Mouse (Mus musculus) embryonic facial prominence, embryonic 11.5 days (tissue): ENCODE measurements around the gene Bad. TPM values are rescaled to one million over a fixed set of nuclear protein-coding genes. Genes with fewer than 3 reads are reported as not detected.

Source experiments
- ATAC-seq: fragments of 200-750 bp; cut with Nextera tagmentation; replicated peaks from 2 replicates; pipeline ENCODE4 v1.8.0; 2017; ENCODE audit warnings: low read depth; ENCODE audit not compliant: insufficient number of reproducible peaks, low FRiP score, low TSS enrichment
- DNase-seq: peaks from one replicate; pipeline ENCODE4 v3.0.0-alpha.2; 2015; ENCODE audit warnings: low spot score
- H3K27ac ChIP-seq: fragments of 300-500 bp; sonication (generic); replicated peaks from 2 replicates; pipeline ENCODE4 v1.5.1; 2014; ENCODE audit warnings: mild to moderate bottlenecking, low read depth, low read length, control low read depth
- H3K27me3 ChIP-seq: fragments of 300-500 bp; sonication (generic); 2 replicates; pipeline ENCODE4 v1.6.1; 2014; ENCODE audit warnings: mild to moderate bottlenecking, low read length, moderate library complexity, mixed read lengths; ENCODE audit not compliant: control insufficient read depth, insufficient read depth
- H3K36me3 ChIP-seq: fragments of 300-500 bp; sonication (generic); replicated peaks from 2 replicates; pipeline ENCODE4 v1.6.1; 2014; ENCODE audit warnings: low read depth, mild to moderate bottlenecking, low read length, moderate library complexity, mixed read lengths; ENCODE audit not compliant: control insufficient read depth, insufficient read depth
- H3K4me1 ChIP-seq: fragments of 300-500 bp; sonication (generic); 2 replicates; pipeline ENCODE4 v1.6.1; 2014; ENCODE audit warnings: low read length, mixed read lengths; ENCODE audit not compliant: control insufficient read depth, insufficient read depth
- H3K4me2 ChIP-seq: fragments of 300-500 bp; sonication (generic); 2 replicates; pipeline ENCODE4 v1.6.1; 2014; ENCODE audit warnings: low read depth, mild to moderate bottlenecking, control low read depth, low read length, moderate library complexity
- H3K4me3 ChIP-seq: fragments of 300-500 bp; sonication (generic); 2 replicates; pipeline ENCODE4 v1.5.1; 2014; ENCODE audit warnings: low read depth, low read length, control low read depth
- H3K9ac ChIP-seq: fragments of 300-500 bp; sonication (generic); replicated peaks from 2 replicates; pipeline ENCODE4 v1.6.1; 2014; ENCODE audit warnings: mild to moderate bottlenecking, control low read depth, low read length
- H3K9me3 ChIP-seq: fragments of 300-500 bp; sonication (generic); replicated peaks from 2 replicates; pipeline ENCODE4 v1.6.1; 2016; ENCODE audit warnings: mild to moderate bottlenecking, low read length, inconsistent platforms, mixed read lengths; ENCODE audit not compliant: control insufficient read depth
- WGBS: fragments of 180-500 bp; shearing (Covaris S2); extraction: QIAGEN DNeasy Blood & Tissue Kit; methylation state at CpG from one replicate; pipeline ENCODE4 v1.1.7; 2014; 5-methylcytosine and 5-hydroxymethylcytosine counted together
- polyA plus RNA-seq: library from polyadenylated mRNA; unstranded; fragments of >200 nt; fragmentation: Nextera tagmentation; extraction: Ambion mirVana; gene quantifications from 2 replicates; pipeline ENCODE4 v1.2.1, GENCODE M21; 2014

Bad gene
- polyA plus RNA-seq, 1 experiment from 2014 or later = 60.7 TPM

DNA sequence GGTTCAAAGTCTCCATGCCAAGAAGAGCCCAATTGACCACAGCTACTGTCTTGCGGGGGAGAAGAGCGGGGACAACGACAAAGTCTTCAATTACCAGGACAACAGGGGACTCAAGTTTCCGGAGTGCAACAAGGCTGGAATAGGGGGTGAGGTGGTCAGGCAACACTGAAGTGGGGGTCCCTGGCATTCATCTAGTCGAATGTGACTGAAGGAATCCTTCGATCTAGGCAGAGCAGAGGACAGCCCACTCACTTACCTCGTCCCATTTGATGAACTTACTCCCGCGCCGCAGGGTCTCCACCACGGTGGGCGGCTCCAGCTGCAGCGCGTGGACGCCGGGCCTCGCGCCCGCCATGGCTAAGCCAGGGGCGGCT, 27.6 kb downstream of the Bad start:
- no peaks in the 10 kb centered on the region for H3K9me3 ChIP-seq
- ATAC-seq = no peak
- H3K4me3 ChIP-seq = peak overlapping the region; percentile 52
- no peak overlapping the region for H3K27ac ChIP-seq
- WGBS = 1% methylated on average over 20 of the region's 20 CpGs
- peaks cover 2% of the 10 kb centered on the region for H3K4me1 ChIP-seq
- peaks cover 3% of the 10 kb centered on the region; the same call in 1 of the 2 replicates for H3K36me3 ChIP-seq
- no peaks in the 10 kb centered on the region for H3K27me3 ChIP-seq
- H3K9ac ChIP-seq = peak overlapping the region; percentile 53
- DNase-seq = no peak
- H3K4me2 ChIP-seq = peak overlapping the region; percentile 77

- WGBS = 1% methylated on average over 50 of the region's 55 CpGs
- peaks cover 3% of the 10 kb centered on the region; the same call in 1 of the 2 replicates for H3K36me3 ChIP-seq
- H3K4me1 ChIP-seq = peaks cover 2% of the 10 kb centered on the region
- ATAC-seq (peak; percentile 24; the same call in 1 of the 2 replicates), DNase-seq (peak; percentile 75)
- H3K27ac ChIP-seq = no peak overlapping the region
- peak overlapping the region; percentile 53 for H3K9ac ChIP-seq
- H3K9me3 ChIP-seq = no peaks in the 10 kb centered on the region
- H3K4me3 ChIP-seq = peak overlapping the region; percentile 52
- H3K27me3 ChIP-seq = no peaks in the 10 kb centered on the region
- H3K4me2 ChIP-seq = peak overlapping the region; percentile 77
These were observed 28.2 kb downstream of the Bad start for GRCm38 (mm10) chr19:6969665-6970381.

GRCm38 (mm10) chr19:6970460-6971085, 28.9 kb downstream of the Bad start:
- DNase-seq = no peak
- no peaks in the 10 kb centered on the region for H3K27me3 ChIP-seq
- peak overlapping the region; percentile 77 for H3K4me2 ChIP-seq
- H3K4me3 ChIP-seq = no peak overlapping the region
- no peak overlapping the region for H3K9ac ChIP-seq
- H3K4me1 ChIP-seq = peaks cover 2% of the 10 kb centered on the region
- peaks cover 3% of the 10 kb centered on the region; the same call in 1 of the 2 replicates for H3K36me3 ChIP-seq
- ATAC-seq = no peak
- no peak overlapping the region for H3K27ac ChIP-seq
- H3K9me3 ChIP-seq = no peaks in the 10 kb centered on the region
- 21% methylated on average over 11 of the region's 11 CpGs for WGBS

DNA sequence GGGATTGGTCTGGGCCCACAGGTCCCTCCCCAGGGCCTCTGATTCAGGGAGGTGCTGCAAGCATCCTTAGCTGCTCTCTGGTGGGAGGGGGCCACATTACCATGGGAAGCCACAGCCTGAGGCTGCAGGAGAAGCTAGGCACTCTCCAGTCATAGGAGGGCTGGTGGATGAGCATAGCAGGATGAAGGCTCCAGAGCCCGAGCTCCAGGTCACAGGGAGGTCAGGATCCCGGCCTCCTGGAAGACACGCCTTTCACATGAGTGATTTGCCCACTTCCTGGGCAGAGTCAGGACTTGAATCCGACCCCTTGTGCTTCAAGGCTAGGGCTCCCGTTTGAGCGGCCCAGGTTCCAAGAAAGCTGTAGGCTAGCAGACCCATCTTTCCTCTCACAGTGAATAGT, 30.0 kb downstream of the Bad start:
- Histone ChIP-seq H3K9me3 (no peaks in the 10 kb centered on the region), H3K4me1 (peaks cover 2% of the 10 kb centered on the region), H3K4me2 (no peak overlapping the region), H3K27me3 (no peaks in the 10 kb centered on the region), H3K27ac (no peak overlapping the region), H3K4me3 (no peak overlapping the region), H3K9ac (no peak overlapping the region), H3K36me3 (no peaks in the 10 kb centered on the region)
- ATAC-seq = no peak
- no peak for DNase-seq
- WGBS = 23% methylated on average over 6 of the region's 6 CpGs

DNA sequence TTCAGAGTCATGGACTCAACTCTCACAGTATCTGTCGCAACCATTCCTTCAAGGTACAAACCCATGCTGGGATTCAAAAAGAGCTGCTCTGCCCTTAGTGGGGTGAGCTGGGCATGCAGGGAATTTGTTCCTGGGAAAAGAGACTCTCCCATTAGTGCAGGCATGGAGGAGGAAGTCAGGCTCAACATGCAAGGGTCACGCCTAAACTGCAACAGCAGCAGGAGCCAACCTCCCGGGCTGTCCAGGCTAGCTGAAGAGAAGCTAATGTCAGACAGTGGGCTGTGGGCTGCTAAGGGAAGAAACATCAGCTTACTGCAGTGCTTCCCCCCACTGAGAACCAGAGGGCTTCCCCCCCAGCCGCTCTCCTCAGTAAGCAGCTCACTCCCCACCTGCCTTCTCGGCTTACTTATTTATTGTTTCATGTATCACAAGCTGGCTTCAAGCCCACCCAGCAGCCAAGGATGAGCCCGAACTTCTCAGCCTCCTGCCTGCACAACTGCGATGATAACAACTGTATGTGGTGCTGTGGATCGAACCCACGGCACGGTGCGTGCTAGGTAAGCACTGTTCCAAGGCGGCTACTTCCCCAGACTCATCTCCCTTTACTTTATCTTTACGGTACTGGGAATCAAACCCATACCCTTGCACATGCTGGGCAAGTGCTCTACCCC, 30.7 kb downstream of the Bad start:
- no peak for ATAC-seq
- 76% methylated on average over 13 of the region's 13 CpGs for WGBS

DNA sequence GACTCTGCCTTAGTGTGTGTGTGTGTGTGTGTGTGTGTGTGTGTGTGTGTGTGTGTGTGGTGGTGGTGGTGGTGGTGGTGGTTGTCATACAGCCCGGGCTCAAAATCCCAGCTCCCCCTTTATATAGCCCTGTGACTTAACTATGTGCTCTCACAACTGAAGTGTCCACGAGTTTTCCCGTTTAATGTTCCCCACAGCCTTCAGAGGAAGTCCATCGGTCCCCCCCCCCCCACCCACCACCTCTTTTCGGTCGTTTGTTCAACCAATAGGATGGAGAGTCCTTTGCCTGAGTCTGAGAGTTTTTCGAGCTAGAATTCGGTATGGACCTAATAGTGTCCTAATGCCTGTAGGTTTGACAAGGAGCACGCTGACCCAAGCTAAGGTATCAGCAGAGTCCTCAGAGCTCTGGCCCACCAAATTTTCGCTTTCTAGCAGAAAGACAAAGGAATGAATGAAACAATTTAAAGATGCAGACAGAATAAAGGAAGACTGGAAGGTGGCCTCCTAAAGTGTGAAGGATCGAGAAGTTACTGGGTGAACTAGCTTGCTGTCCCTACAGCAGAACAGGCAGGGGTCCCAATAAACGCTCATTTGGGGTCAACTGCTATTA, 32.0 kb downstream of the Bad start:
- Histone ChIP-seq H3K27ac (no peak overlapping the region), H3K4me1 (peaks cover 2% of the 10 kb centered on the region; the same call in 1 of the 2 replicates), H3K9me3 (no peaks in the 10 kb centered on the region), H3K36me3 (no peaks in the 10 kb centered on the region), H3K4me3 (peak overlapping the region; percentile 65), H3K27me3 (no peaks in the 10 kb centered on the region), H3K9ac (peak overlapping the region; percentile 77), H3K4me2 (peak overlapping the region; percentile 68)
- DNase-seq = no peak
- 40% methylated on average over 12 of the region's 12 CpGs for WGBS
- no peak for ATAC-seq

More for the DNA sequence above, 30.7 kb downstream of the Bad start:
- H3K27ac ChIP-seq = no peak overlapping the region
- no peak overlapping the region for H3K4me3 ChIP-seq
- H3K27me3 ChIP-seq = no peaks in the 10 kb centered on the region
- no peak overlapping the region for H3K4me2 ChIP-seq
- H3K9me3 ChIP-seq = no peaks in the 10 kb centered on the region
- H3K9ac ChIP-seq = no peak overlapping the region
- DNase-seq = no peak
- H3K36me3 ChIP-seq = no peaks in the 10 kb centered on the region
- H3K4me1 ChIP-seq = peaks cover 2% of the 10 kb centered on the region

- Histone ChIP-seq H3K27me3 (no peaks in the 10 kb centered on the region), H3K9ac (peak within 1 kb of the TSS; percentile 77), H3K9me3 (no peaks in the 10 kb centered on the region), H3K4me3 (peak within 1 kb of the TSS; percentile 65), H3K4me1 (peaks cover 2% of the 10 kb centered on the region), H3K36me3 (no peaks in the 10 kb centered on the region), H3K4me2 (peak within 1 kb of the TSS; percentile 85), H3K27ac (peak within 1 kb of the TSS; percentile 82)
- WGBS = under 1% methylated on average over 61 of the region's 84 CpGs
- DNase-seq (peak; percentile 94), ATAC-seq (peak; percentile 60)
These were observed 32.8 kb downstream of the Bad start, which contains the start of gene Ppp1r14b for GRCm38 (mm10) chr19:6974211-6975205. Gene Ppp1r14b, plus strand, starts transcription at chr19:6974968.
